In the genomic region with DNA sequence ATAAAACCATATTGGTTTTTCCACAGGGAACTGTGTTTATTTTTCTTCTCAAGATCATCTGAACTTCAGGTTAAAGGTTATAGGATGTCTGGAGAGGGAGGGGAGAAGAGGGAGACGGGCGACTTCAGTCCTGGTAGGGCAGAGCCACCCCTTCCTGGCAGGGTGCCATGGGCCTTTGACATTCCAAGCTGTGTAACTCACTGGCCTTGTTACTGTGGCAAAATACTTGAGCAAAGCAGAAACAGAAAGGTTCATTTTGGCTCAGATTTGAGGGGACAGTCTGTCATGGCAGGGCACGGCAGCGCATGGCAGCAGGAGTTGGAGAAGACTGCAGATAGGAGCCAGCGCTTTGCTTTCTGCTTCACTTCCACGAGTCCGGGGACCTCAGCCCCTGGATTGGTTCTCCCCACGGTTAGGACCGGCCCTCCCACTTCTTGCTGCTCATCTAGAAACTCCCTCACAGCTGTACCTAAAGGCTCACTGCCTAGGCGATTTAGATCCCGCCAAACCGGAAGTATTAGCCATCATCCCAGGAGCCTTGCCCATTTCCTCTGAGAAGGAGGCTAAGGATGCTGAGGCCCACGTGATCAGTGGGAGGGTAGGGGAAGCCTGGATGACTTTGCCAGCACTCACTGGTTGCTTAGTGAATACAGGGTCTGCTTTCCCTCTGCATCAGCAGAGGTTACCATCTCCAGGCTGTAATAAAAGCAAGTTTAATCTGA, we compare ENCODE assay signal across 7 mouse cellular contexts.
DNase-seq lines count a peak whose midpoint lies in the region; ATAC-seq lines count a peak whose summit lies in the region.

No protein-coding gene starts in this region.

- ATAC-seq in kidney, embryonic 14.5 days (ENCODE audit: low FRiP score, low TSS enrichment): no peak
- 0 out of 2 replicates have a peak, but pooled peaks have one; percentile 6 for ATAC-seq in embryonic facial prominence, embryonic 12.5 days (ENCODE audit: insufficient number of reproducible peaks, insufficient read depth, low FRiP score, low TSS enrichment)
- no peak for ATAC-seq in midbrain, embryonic 11.5 days (ENCODE audit: low FRiP score)

- no peak overlapping the region for H3K27ac ChIP-seq in kidney, embryonic 14.5 days (ENCODE audit: low read depth, low read length)
- no peak overlapping the region for H3K27ac ChIP-seq in embryonic facial prominence, embryonic 12.5 days
- no peak overlapping the region for H3K27ac ChIP-seq in midbrain, embryonic 11.5 days (ENCODE audit: low read depth, low read length)

- H3K4me1 ChIP-seq in kidney, embryonic 14.5 days (ENCODE audit: control insufficient read depth, insufficient read depth, low read length): peaks cover 11% of the 10 kb centered on the region; the same call in 1 of the 2 replicates
- peaks cover 6% of the 10 kb centered on the region; the same call in 1 of the 2 replicates for H3K4me1 ChIP-seq in embryonic facial prominence, embryonic 12.5 days
- peaks cover 4% of the 10 kb centered on the region; the same call in 1 of the 2 replicates for H3K4me1 ChIP-seq in midbrain, embryonic 11.5 days (ENCODE audit: control insufficient read depth, insufficient read depth, low read length)

- 26% methylated on average over 13 of the region's 13 CpGs for WGBS in kidney, embryonic 14.5 days
- WGBS in embryonic facial prominence, embryonic 12.5 days: 37% methylated on average over 13 of the region's 13 CpGs
- WGBS in midbrain, embryonic 11.5 days: 49% methylated on average over 13 of the region's 13 CpGs

- H3K9me3 ChIP-seq in kidney, embryonic 14.5 days (ENCODE audit: control insufficient read depth, low read length): no peaks in the 10 kb centered on the region
- no peaks in the 10 kb centered on the region for H3K9me3 ChIP-seq in embryonic facial prominence, embryonic 12.5 days
- H3K9me3 ChIP-seq in midbrain, embryonic 11.5 days (ENCODE audit: control insufficient read depth, low read length): no peaks in the 10 kb centered on the region

- no peaks in the 10 kb centered on the region for H3K27me3 ChIP-seq in kidney, embryonic 14.5 days (ENCODE audit: control insufficient read depth, insufficient read depth, low read length)
- no peaks in the 10 kb centered on the region for H3K27me3 ChIP-seq in embryonic facial prominence, embryonic 12.5 days
- no peaks in the 10 kb centered on the region for H3K27me3 ChIP-seq in midbrain, embryonic 11.5 days (ENCODE audit: control insufficient read depth, insufficient read depth, low read length)

- no peak overlapping the region for H3K4me2 ChIP-seq in kidney, embryonic 14.5 days (replicated peaks; ENCODE audit: low read depth, low read length)
- no peak overlapping the region for H3K4me2 ChIP-seq in embryonic facial prominence, embryonic 12.5 days (replicated peaks)
- H3K4me2 ChIP-seq in midbrain, embryonic 11.5 days: no peak overlapping the region

- H3K36me3 ChIP-seq in kidney, embryonic 14.5 days (ENCODE audit: control insufficient read depth, insufficient read depth, low read length): no peaks in the 10 kb centered on the region
- no peaks in the 10 kb centered on the region for H3K36me3 ChIP-seq in embryonic facial prominence, embryonic 12.5 days
- H3K36me3 ChIP-seq in midbrain, embryonic 11.5 days (ENCODE audit: control insufficient read depth, insufficient read depth, low read length): no peaks in the 10 kb centered on the region

- no peak overlapping the region for H3K4me3 ChIP-seq in kidney, embryonic 14.5 days (ENCODE audit: low read length)
- no peak overlapping the region for H3K4me3 ChIP-seq in embryonic facial prominence, embryonic 12.5 days
- no peak overlapping the region for H3K4me3 ChIP-seq in midbrain, embryonic 11.5 days (ENCODE audit: low read depth, low read length)

- no peak overlapping the region for H3K9ac ChIP-seq in kidney, embryonic 14.5 days (ENCODE audit: low read depth, low read length)
- no peak overlapping the region for H3K9ac ChIP-seq in embryonic facial prominence, embryonic 12.5 days
- H3K9ac ChIP-seq in midbrain, embryonic 11.5 days (ENCODE audit: low read length): no peak overlapping the region

- peak; percentile 63 for DNase-seq in kidney, postnatal 10 days
- DNase-seq in ZHBTc4 (ENCODE audit: low read depth, low spot score): peak; percentile 48
- peak; percentile 53 to 61 for DNase-seq in kidney, postnatal 25 days
- DNase-seq in midbrain, embryonic 11.5 days (ENCODE audit: low spot score, missing footprints): no peak
- DNase-seq in lung, postnatal 14 days: no peak

Comparison
In these comparisons a context has a peak if more than half of its experiments do, and no peak if none do; other contexts are left out.
1. DNase-seq: peak in kidney, postnatal 10 days (single experiment), ZHBTc4 (single experiment) and kidney, postnatal 25 days (2 of 2); none in midbrain, embryonic 11.5 days (single experiment) and lung, postnatal 14 days (single experiment).